Mouse (Mus musculus) adipocyte (in vitro differentiated cells): Measurements from ENCODE around the gene Tmem8.

Experiments
- DNase-seq: peaks from one replicate; pipeline ENCODE4 v3.0.0-alpha.2; 2016; ENCODE audit warnings: low spot score

Gene Tmem8

GRCm38 (mm10) chr17:26142796-26143195 lies 29.7 kb downstream of the Tmem8 start:
- no peak for DNase-seq

- no peak for DNase-seq
Observed at GRCm38 (mm10) chr17:26143386-26143785, 30.3 kb downstream of the Tmem8 start.

GRCm38 (mm10) chr17:26149056-26149455 lies 36.0 kb downstream of the Tmem8 start:
- DNase-seq, result no peak

- no peak for DNase-seq
Observed at GRCm38 (mm10) chr17:26151886-26152630, 39.0 kb downstream of the Tmem8 start.

- no peak for DNase-seq
Observed at GRCm38 (mm10) chr17:26162736-26163135, 49.6 kb downstream of the Tmem8 start.

GRCm38 (mm10) chr17:26168039-26168438 lies 54.9 kb downstream of the Tmem8 start:
- DNase-seq, result no peak
